Mouse (Mus musculus) stomach, postnatal 0 days (tissue): Measurements from ENCODE around the gene Prkg2.

ENCODE experiments used
- CTCF ChIP-seq: IDR thresholded peaks from 2 replicates; pipeline ENCODE4 v1.5.1; 2016; ENCODE audit warnings: antibody characterized with exemption, low read depth, mild to moderate bottlenecking, moderate library complexity
- EP300 ChIP-seq: optimal IDR thresholded peaks from 2 replicates; pipeline ENCODE3; 2016; ENCODE audit warnings: antibody characterized with exemption

DNA sequence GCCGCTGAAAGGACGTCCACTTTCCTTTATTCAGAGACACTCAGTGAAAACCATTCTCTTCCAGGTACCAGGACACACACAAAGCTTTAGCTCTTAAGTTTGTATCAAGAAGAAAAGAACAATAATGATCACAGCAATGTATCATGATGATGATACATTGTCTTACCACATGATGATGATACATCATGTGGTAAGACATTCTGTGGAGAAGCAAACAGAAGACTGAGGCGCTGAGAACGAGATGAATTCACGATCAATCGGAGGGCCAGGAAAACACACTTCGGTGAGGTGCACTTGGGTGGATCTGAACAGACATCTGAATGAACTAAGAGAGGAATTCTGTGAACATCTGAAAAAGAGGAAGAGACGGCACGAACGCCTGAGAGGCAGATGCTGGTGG lies 87.4 kb downstream of the Prkg2 start:
- TF ChIP-seq CTCF (no peak), EP300 (no peak)
